Comparison of ENCODE assay signal across 5 mouse cellular contexts in the genomic region with DNA sequence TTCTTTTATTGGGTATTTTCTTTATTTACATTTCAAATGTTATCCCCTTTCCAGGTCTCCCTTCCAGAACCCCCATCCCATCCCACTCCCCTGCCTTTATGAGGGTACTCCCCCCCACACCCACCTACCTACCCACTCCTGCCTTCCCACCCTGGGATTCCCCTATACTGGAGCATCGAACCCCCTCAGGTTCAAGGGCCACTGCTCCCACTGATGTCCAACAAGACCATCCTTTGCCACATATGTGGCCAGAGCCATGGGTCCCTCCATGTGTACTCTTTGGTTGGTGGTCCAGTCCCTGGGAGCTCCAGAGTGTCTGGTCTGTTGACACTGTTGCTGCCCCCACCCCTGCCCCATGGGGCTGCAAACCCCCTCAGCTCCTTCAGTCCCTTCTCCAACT. TPM values are rescaled to one million over a fixed set of nuclear protein-coding genes. Genes with fewer than 3 reads are reported as not detected.
DNase-seq lines count a peak whose midpoint lies in the region; ATAC-seq lines count a peak whose summit lies in the region.
"Not testable (repeated sequence)": the region's sequence is repeated elsewhere in the genome, so short reads cannot be mapped to it uniquely, and the experiment has no call there.
"Had no signal": no experiment of that assay in that cellular context is flagged by ENCODE, and none has a peak within 500 bp of the region (broad histone marks: within the 10 kb centered on the region; RNA-seq: fewer than 3 reads in every experiment).

No protein-coding gene starts in this region.

- H3K9ac ChIP-seq in midbrain, embryonic 11.5 days (ENCODE audit: low read length) = not testable (repeated sequence)

- not testable (repeated sequence) for H3K36me3 ChIP-seq in midbrain, embryonic 11.5 days (ENCODE audit: control insufficient read depth, insufficient read depth, low read length)

- not testable (repeated sequence) for ATAC-seq in midbrain, embryonic 11.5 days (ENCODE audit: low FRiP score)

- H3K27me3 ChIP-seq in midbrain, embryonic 11.5 days (ENCODE audit: control insufficient read depth, insufficient read depth, low read length) = not testable (repeated sequence)

- not testable (repeated sequence) for H3K4me3 ChIP-seq in midbrain, embryonic 11.5 days (ENCODE audit: low read depth, low read length)

- not testable (repeated sequence) for H3K4me2 ChIP-seq in midbrain, embryonic 11.5 days

- not testable (repeated sequence) for H3K27ac ChIP-seq in midbrain, embryonic 11.5 days (ENCODE audit: low read depth, low read length)

- whole genome bisulfite sequencing in midbrain, embryonic 11.5 days = 91% methylated on average over 1 of the region's 1 CpGs

- H3K9me3 ChIP-seq in midbrain, embryonic 11.5 days (ENCODE audit: control insufficient read depth, low read length) = not testable (repeated sequence)

- H3K4me1 ChIP-seq in midbrain, embryonic 11.5 days (ENCODE audit: control insufficient read depth, insufficient read depth, low read length) = not testable (repeated sequence)

- peak; percentile 70 for DNase-seq in heart, adult 11 months
- peak; percentile 53 for DNase-seq in midbrain, embryonic 11.5 days (ENCODE audit: low spot score, missing footprints)

RNA-seq across cellular contexts. Expression of a gene that starts 15.7 kb away (rescaled TPM):
- 1.0 and 1.4 TPM in 2 replicates for polyA plus RNA-seq in midbrain, embryonic 11.5 days (2014; fragmentation: Nextera tagmentation; extraction: Ambion mirVana)
- polyA plus RNA-seq: G1E, Patski had no signal

RNA-seq across cellular contexts. Expression of a gene that starts 53.3 kb away (rescaled TPM):
- 1.1 and 1.2 TPM in 2 replicates for polyA plus RNA-seq in midbrain, embryonic 11.5 days (2014; fragmentation: Nextera tagmentation; extraction: Ambion mirVana)
- polyA plus RNA-seq: adrenal gland, adult 2 months; G1E had no signal
